Mouse (Mus musculus): Measurements from ENCODE around the gene Mmp24. TPM values are rescaled to one million over a fixed set of nuclear protein-coding genes. Genes with fewer than 3 reads are reported as not detected.

The Mmp24 gene
- total RNA-seq, 2 experiments from 2014 or later = 64.1 to 67.5 TPM

DNA sequence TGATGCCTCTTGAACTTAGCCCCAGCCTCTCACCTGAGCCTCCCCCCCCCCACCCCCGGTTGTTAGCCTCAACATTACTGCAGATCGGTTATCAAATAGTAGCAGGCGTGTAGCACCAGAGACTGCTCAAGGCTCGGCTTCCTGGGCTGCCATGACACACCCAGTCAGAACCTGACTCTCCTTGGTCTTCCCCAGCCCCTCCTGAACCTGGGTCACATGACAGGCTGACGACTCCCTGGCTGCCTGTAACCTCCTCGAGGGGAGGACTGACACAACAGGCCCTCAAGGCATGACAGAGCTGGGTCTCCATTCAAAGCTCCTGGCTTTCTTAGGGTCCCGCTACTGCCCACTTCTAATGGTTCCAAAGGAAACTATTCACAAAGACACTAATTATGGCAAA lies 74.3 kb downstream of the Mmp24 start:
- no peak for DNase-seq (ENCODE audit: low spot score in 2 of 2)

DNA sequence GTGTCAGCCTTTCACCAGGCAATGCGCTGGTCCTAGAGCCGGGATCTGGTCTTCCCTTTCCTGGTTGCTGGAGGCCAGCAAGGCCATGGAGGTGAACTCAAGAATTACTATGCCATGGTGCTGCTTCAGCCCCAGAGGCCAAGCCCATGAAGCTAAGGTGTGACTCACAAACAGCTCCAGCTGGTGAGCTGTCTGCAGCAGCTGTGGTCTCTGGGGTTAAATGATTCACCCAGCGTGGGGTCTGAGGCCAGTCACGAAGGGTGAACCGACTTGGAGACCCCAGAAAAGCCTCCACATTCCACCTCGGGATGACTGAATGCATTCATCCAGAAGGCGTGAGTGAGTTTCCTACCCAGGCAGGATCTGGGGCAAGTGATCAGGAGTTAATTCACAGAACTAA lies 75.0 kb downstream of the Mmp24 start:
- DNase-seq (ENCODE audit: low spot score in 2 of 2) = no peak

DNA sequence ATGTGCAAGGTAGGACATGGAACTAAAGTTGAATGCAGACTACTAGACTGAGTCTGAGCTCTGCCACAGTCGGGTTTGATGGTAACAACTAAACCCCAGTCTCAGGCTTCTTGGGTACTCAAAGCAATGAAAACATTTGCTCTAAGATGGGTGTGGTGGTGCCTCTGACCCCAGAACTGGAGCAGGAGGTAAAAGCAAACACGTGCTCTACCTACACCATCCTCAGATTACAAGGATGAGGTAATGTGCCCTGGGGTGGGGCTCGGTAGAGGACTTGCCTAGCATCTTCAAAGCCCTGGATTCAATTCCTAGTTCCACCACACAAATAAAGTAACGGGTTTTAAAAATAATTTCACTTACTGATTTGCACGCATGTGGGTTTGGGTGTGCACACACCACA lies 77.4 kb downstream of the Mmp24 start:
- DNase-seq (ENCODE audit: low spot score in 2 of 2) = no peak

DNA sequence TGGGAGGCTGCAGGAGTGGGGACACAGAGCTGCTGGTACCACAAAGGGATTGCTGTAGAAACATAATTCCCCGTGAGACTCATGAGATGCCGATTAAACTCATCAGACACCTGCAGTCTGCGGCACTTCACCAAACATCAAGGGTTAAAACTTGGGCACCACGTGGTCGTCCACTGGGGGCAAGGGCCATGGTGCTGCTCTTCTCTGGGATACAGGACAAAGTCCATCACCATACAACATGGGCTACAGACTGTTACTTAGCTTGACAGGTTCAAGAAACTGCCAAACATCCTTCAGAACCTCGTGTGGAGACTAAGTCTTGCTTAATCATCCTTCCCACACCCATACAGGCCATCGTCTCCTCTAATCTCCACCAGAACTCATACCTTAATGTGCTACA lies 85.0 kb downstream of the Mmp24 start:
- no peak for DNase-seq (ENCODE audit: low spot score in 2 of 2)

DNA sequence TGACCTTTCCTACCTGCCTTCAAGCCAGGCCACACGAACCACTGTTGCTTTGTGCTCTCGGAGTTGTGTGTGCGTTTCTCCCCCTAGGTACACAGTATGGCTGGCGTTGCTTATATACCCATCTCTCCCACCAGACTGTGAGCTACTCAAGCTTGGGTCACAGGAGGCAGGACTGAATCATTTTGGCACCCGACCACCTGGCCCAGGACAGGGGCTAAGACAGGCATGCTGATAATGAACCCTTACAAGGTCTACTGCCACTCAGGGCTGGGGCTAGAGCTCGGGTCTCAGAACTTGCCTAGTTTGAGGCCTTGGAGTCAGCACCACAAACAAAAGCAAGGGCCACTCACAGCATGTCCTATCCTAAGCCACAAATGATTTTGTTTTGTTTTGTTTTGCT lies 86.4 kb downstream of the Mmp24 start:
- no peak for DNase-seq (ENCODE audit: low spot score in 2 of 2)

DNA sequence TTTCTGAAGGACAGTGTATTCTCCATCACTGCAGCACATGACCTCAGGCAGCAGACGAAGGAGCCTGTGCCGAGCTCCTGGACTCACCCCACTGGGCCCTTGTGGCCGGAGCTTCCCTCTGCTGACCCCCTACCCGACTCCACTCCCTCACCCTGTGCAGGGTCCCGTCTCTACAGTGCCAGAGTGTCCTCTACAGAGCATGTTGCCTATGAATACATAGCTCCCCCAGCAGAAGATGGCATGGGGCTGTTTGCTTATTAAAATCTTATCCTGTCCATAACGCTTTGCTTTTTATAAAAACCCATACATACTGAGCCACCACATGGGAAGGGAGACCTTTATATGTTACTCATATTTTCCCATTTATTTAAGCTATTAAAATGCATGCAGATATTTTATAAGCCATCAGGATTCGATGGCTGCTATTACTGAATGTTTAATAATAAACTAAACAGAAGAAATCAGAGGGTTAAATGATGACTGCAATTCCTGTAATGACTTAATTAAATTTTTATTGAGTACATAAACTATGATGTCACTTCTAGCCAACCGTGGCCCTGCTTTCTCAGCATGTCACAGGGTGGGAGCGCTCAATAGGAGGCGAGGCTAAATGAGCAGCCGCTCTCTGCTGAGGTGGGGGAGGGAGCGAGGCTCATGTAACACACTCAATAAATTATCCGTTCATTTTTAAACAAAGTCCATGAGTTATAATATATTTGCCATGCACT lies 87.6 kb downstream of the Mmp24 start:
- peak; percentile 36 to 51 for DNase-seq (ENCODE audit: low spot score in 2 of 2)

DNA sequence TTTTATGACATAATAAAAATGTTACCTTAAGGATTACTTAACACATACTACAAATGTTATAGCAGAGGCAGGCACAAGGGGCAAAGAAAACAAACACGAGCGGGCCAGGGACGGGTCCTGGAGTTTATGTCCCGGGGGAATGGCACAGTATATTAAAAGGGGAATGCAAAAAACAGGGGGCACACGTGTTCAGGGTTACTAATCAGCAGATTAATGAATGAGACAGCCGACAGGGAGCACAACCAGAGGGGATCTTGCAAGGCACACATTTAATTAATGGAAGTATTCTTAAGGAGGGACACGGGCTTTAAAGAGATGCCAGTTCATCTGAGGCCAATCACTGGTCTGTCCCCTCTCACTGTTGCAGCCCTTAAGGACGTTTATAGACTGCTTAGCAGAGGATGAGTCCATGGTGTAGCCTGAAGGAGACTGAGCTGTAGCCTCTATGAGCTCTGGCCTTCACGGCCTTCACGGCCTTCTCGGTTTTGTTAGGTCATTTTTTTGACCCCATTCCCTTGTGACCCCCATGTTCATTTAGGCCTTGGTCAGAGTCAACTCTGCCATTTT lies 88.2 kb downstream of the Mmp24 start:
- DNase-seq (ENCODE audit: low spot score in 2 of 2) = peak in 1 of 2 experiments; percentile 15

Other genes starting within 250 kb of the Mmp24 start
- 10 to 100 TPM; 11.6 to 15.2 TPM for gene Gss, start 182.5 kb upstream of the Mmp24 start, total RNA-seq (2021)
- gene Myh7b, start 164.1 kb upstream of the Mmp24 start, total RNA-seq (2021) = 1 to 10 TPM; 2.6 to 4.2 TPM
- 100 to 1,000 TPM; 143 to 149 TPM for gene Trpc4ap, start 83.0 kb upstream of the Mmp24 start, total RNA-seq (2021)
- 10 to 100 TPM; 19.1 to 20.9 TPM for gene Edem2, start 45.9 kb upstream of the Mmp24 start, total RNA-seq (2021)
- not detected for gene Gm17581, start 39.5 kb upstream of the Mmp24 start, total RNA-seq (2021)
- 1 to 10 TPM; 2.1 to 3.2 TPM for gene Procr, start 24.2 kb upstream of the Mmp24 start, total RNA-seq (2021)
- gene BC029722, start 44.1 kb downstream of the Mmp24 start, total RNA-seq (2021) = 10 to 100 TPM; 37.2 to 38.1 TPM
- gene Eif6, start 51.6 kb downstream of the Mmp24 start, total RNA-seq (2021) = 10 to 100 TPM; 73.4 to 83.1 TPM
- gene Fam83c, start 59.5 kb downstream of the Mmp24 start, total RNA-seq (2021) = not detected
- 10 to 100 TPM; 54.2 to 54.9 TPM for gene Uqcc1, start 155.0 kb downstream of the Mmp24 start, total RNA-seq (2021)
- not detected for gene Gm15557, start 165.4 kb downstream of the Mmp24 start, total RNA-seq (2021)
- 1 to 10 TPM in 1 of 2 experiments, under 1 TPM in 1; 0.74 to 1.1 TPM for gene Gdf5, start 170.0 kb downstream of the Mmp24 start, total RNA-seq (2021)
- gene Cep250, start 181.1 kb downstream of the Mmp24 start, total RNA-seq (2021) = 10 to 100 TPM; 18.1 to 23.2 TPM
- gene 6430550D23Rik, start 232.6 kb downstream of the Mmp24 start, total RNA-seq (2021) = 1 to 10 TPM in 1 of 2 experiments, under 1 TPM in 1; 0.80 to 1.1 TPM
- 100 to 1,000 TPM; 198 to 232 TPM for gene Ergic3, start 232.7 kb downstream of the Mmp24 start, total RNA-seq (2021)